Mouse (Mus musculus): ENCODE results near the gene Zmat5. TPM values are rescaled to one million over a fixed set of nuclear protein-coding genes. Genes with fewer than 3 reads are reported as not detected.

Zmat5 gene
- total and polyA plus RNA-seq, 3 experiments, result 22.2 to 36.2 (median 26.3) TPM

DNA sequence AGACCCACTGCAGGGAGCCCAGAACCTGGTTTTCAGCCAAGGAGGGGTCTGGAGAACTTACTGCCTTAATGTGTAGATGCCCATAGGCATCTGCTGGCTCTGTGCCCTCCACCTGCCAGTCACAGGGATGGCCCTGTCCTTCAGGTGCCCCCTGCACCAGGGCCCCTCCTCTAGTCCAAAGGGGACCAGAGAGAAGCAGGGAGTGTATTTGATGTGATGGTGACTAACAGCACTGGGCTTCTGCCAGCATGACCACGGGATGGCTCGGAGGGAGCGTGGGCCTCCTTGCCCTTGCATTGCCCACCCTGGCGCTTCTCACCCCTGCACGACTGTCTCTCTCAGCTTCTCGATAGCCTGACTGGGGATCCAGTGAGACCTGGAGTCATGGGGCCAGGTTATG lies 40.2 kb downstream of the Zmat5 start:
- 63% methylated on average over 6 of the region's 6 CpGs for WGBS
- TF ChIP-seq POLR2A (IDR thresholded peaks at IDR 0.05; ENCODE audit: insufficient read depth, low read depth, low read length) (no peak), EP300 (IDR thresholded peaks at IDR 0.05; ENCODE audit: insufficient read depth, low read depth, low read length) (no peak), CTCF (IDR thresholded peaks at IDR 0.05) (no peak)
- DNase-seq, result no peak
- Histone ChIP-seq H3K27ac (no peak overlapping the region), H3K9ac (ENCODE audit: low read depth, low read length) (no peak overlapping the region), H3K4me1 (ENCODE audit: control insufficient read depth, insufficient read depth, low read length) (no peaks in the 10 kb centered on the region), H3K4me3 (no peak overlapping the region), H3K36me3 (ENCODE audit: control insufficient read depth, insufficient read depth, low read length) (no peaks in the 10 kb centered on the region), H3K27me3 (ENCODE audit: control insufficient read depth, insufficient read depth, low read length) (peaks cover 21% of the 10 kb centered on the region), H3K79me2 (replicated peaks; ENCODE audit: control insufficient read depth, insufficient read depth, low read length) (no peaks in the 10 kb centered on the region)
- intact Hi-C loops (cut with DNase I), result no loop called here

DNA sequence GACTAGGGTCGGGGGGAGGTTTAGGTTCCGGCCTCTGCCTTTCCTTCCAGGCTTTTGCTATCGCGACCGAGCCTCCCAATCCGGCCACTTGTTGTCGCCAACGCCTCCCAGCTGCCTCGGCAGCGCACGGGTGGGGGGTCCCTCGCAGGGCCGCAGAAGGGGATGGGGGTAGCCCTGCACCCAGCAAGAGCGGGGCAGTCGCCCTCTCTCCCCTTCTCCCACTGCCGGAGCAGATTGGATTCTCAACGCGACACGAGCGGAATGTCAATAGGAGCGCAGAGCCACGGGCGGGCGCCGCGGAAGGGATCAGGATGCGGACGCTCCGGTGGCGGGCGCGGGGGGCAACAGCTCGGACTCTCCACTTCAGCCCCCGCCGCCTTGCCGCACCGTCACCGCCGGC lies 41.5 kb downstream of the Zmat5 start:
- Histone ChIP-seq H3K4me1 (ENCODE audit: control insufficient read depth, insufficient read depth, low read length) (no peaks in the 10 kb centered on the region), H3K9ac (ENCODE audit: low read depth, low read length) (no peak overlapping the region), H3K79me2 (replicated peaks; ENCODE audit: control insufficient read depth, insufficient read depth, low read length) (no peaks in the 10 kb centered on the region), H3K27me3 (ENCODE audit: control insufficient read depth, insufficient read depth, low read length) (peaks cover 22% of the 10 kb centered on the region), H3K36me3 (ENCODE audit: control insufficient read depth, insufficient read depth, low read length) (no peaks in the 10 kb centered on the region), H3K27ac (no peak overlapping the region), H3K4me3 (no peak overlapping the region)
- no peak for TF ChIP-seq POLR2A (IDR thresholded peaks at IDR 0.05; ENCODE audit: insufficient read depth, low read depth, low read length)
- TF ChIP-seq EP300 (IDR thresholded peaks at IDR 0.05; ENCODE audit: insufficient read depth, low read depth, low read length), result no peak
- TF ChIP-seq CTCF (IDR thresholded peaks at IDR 0.05), result no peak
- WGBS, result 1% methylated on average over 36 of the region's 39 CpGs
- DNase-seq, result no peak
- intact Hi-C loops (cut with DNase I), result no loop called here

DNA sequence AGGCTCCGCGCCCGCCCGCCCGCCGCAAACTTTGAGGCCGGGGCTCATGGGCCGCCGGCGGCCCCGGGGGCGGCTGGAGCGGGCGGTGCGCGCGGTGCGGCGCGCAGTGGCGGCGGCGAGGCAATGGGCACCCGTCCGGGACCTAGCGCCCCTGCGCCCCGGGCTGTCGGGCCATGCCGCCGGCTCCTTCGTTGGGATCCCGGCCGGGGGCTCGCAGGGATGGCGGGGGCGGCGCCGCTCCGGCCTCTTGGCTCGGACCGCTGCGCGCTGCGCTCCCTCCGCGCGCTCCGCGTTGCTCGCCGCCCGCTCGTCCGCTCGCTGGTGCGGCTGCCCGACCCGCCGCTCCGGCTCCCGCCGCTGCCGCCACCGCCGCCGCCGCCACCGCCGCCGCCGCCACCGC lies 42.3 kb downstream of the Zmat5 start, which contains the start of gene Cabp7:
Cabp7 (minus strand) TSS at position 46 of the 400 bp plus-strand sequence.
- Histone ChIP-seq H3K4me1 (ENCODE audit: control insufficient read depth, insufficient read depth, low read length) (no peaks in the 10 kb centered on the region), H3K27me3 (ENCODE audit: control insufficient read depth, insufficient read depth, low read length) (peaks cover 22% of the 10 kb centered on the region), H3K9ac (ENCODE audit: low read depth, low read length) (no peak within 1 kb of the TSS), H3K79me2 (replicated peaks; ENCODE audit: control insufficient read depth, insufficient read depth, low read length) (no peaks in the 10 kb centered on the region), H3K27ac (no peak within 1 kb of the TSS), H3K4me3 (no peak within 1 kb of the TSS), H3K36me3 (ENCODE audit: control insufficient read depth, insufficient read depth, low read length) (no peaks in the 10 kb centered on the region)
- no peak for TF ChIP-seq CTCF (IDR thresholded peaks at IDR 0.05)
- no peak for TF ChIP-seq EP300 (IDR thresholded peaks at IDR 0.05; ENCODE audit: insufficient read depth, low read depth, low read length)
- TF ChIP-seq POLR2A (IDR thresholded peaks at IDR 0.05; ENCODE audit: insufficient read depth, low read depth, low read length), result no peak
- intact Hi-C loops (cut with DNase I), result no loop called here
- WGBS, result 3% methylated on average over 45 of the region's 73 CpGs
- DNase-seq, result no peak

DNA sequence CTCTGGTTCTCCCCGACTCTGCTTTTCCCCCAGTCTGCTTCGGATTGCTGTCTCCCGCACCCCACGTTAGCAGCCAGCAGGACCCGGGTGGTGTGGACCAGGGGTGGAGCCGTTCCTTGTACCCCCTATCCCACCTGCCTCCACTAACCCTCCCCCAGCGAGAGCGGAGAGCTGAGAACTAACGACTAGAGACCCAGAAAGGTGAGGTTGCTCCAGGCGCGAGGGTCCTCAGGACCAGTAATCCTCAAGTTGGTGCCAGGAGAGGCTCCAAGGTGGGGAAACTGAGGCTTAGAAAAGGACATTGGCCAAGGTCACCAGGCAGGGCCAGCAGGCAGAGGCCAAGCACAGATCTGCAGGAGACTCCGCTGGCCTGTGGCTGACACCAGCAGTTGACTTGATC lies 42.8 kb downstream of the Zmat5 start:
- 2% methylated on average over 12 of the region's 12 CpGs for WGBS

DNA sequence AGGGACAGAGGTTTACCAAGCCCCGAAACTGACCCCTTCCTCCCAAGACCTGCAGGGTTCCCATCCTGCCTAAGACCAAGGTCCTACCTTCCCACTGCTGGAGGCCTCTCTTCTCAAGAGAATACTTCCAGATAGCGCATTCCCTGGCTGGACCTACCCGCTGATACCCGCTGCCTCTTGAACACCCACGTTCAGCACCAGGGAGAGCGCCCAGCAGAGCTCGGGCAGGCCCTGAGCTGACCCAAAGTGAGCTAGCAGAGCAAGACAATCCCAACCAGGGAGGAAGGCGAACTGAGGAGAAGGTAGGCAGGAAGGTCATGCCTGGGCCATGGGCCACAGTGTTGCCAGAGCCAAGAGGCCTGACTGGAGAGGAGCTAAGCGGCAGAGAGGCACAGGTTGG lies 45.8 kb downstream of the Zmat5 start:
- Histone ChIP-seq H3K36me3 (ENCODE audit: control insufficient read depth, insufficient read depth, low read length) (no peaks in the 10 kb centered on the region), H3K9ac (ENCODE audit: low read depth, low read length) (no peak overlapping the region), H3K4me1 (ENCODE audit: control insufficient read depth, insufficient read depth, low read length) (no peaks in the 10 kb centered on the region), H3K79me2 (replicated peaks; ENCODE audit: control insufficient read depth, insufficient read depth, low read length) (no peaks in the 10 kb centered on the region), H3K4me3 (no peak overlapping the region), H3K27ac (no peak overlapping the region), H3K27me3 (ENCODE audit: control insufficient read depth, insufficient read depth, low read length) (peaks cover 17% of the 10 kb centered on the region)
- intact Hi-C loops (cut with DNase I), result no loop called here
- TF ChIP-seq EP300 (IDR thresholded peaks at IDR 0.05; ENCODE audit: insufficient read depth, low read depth, low read length) (no peak), CTCF (IDR thresholded peaks at IDR 0.05) (no peak), POLR2A (IDR thresholded peaks at IDR 0.05; ENCODE audit: insufficient read depth, low read depth, low read length) (no peak)
- peak; percentile 37 to 62 for DNase-seq
- WGBS, result 5% methylated on average over 9 of the region's 9 CpGs

More for the DNA sequence above, 42.8 kb downstream of the Zmat5 start:
- H3K4me1 ChIP-seq (ENCODE audit: control insufficient read depth, insufficient read depth, low read length), result no peaks in the 10 kb centered on the region
- H3K27ac ChIP-seq, result no peak overlapping the region
- H3K4me3 ChIP-seq, result no peak overlapping the region
- H3K27me3 ChIP-seq (ENCODE audit: control insufficient read depth, insufficient read depth, low read length), result peaks cover 22% of the 10 kb centered on the region
- intact Hi-C loops (cut with DNase I), result no loop called here
- no peak overlapping the region for H3K9ac ChIP-seq (ENCODE audit: low read depth, low read length)
- TF ChIP-seq POLR2A (IDR thresholded peaks at IDR 0.05; ENCODE audit: insufficient read depth, low read depth, low read length) (no peak), CTCF (IDR thresholded peaks at IDR 0.05) (no peak), EP300 (IDR thresholded peaks at IDR 0.05; ENCODE audit: insufficient read depth, low read depth, low read length) (no peak)
- H3K36me3 ChIP-seq (ENCODE audit: control insufficient read depth, insufficient read depth, low read length), result no peaks in the 10 kb centered on the region
- H3K79me2 ChIP-seq (replicated peaks; ENCODE audit: control insufficient read depth, insufficient read depth, low read length), result no peaks in the 10 kb centered on the region
- DNase-seq, result no peak

DNA sequence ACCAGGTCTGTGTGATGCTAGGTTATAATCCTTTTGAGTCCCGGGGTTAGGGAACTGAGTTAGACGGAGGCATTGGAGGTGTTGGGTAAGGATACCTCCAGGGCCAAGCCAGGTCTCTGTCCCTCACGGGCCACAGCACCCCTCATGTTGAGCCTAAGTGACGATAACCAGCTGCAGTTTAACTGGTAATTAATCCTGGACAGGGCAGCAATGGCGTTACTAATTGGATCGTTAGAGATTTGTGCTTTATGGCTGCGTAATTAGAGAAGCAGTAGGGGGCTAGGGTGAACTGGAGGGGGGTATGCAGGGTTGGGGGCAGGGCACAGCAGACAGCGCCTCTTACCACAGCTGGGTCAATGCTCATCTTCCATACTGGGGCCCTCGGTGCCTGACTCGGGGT lies 48.4 kb downstream of the Zmat5 start:
- Histone ChIP-seq H3K79me2 (replicated peaks; ENCODE audit: control insufficient read depth, insufficient read depth, low read length) (no peaks in the 10 kb centered on the region), H3K27me3 (ENCODE audit: control insufficient read depth, insufficient read depth, low read length) (peaks cover 6% of the 10 kb centered on the region; the same call in 1 of the 2 replicates), H3K9ac (ENCODE audit: low read depth, low read length) (no peak overlapping the region), H3K36me3 (ENCODE audit: control insufficient read depth, insufficient read depth, low read length) (no peaks in the 10 kb centered on the region), H3K4me1 (ENCODE audit: control insufficient read depth, insufficient read depth, low read length) (no peaks in the 10 kb centered on the region), H3K4me3 (no peak overlapping the region), H3K27ac (no peak overlapping the region)
- no peak for DNase-seq
- 52% methylated on average over 10 of the region's 10 CpGs for WGBS
- intact Hi-C loops (cut with DNase I), result no loop called here
- TF ChIP-seq CTCF (IDR thresholded peaks at IDR 0.05), result no peak
- TF ChIP-seq EP300 (IDR thresholded peaks at IDR 0.05; ENCODE audit: insufficient read depth, low read depth, low read length), result no peak
- TF ChIP-seq POLR2A (IDR thresholded peaks at IDR 0.05; ENCODE audit: insufficient read depth, low read depth, low read length), result no peak
